Mouse (Mus musculus): Measurements from ENCODE around the gene Ipp. TPM values are rescaled to one million over a fixed set of nuclear protein-coding genes. Genes with fewer than 3 reads are reported as not detected.

The Ipp gene
- total and polyA plus RNA-seq, 3 experiments, result 14.4 to 20.8 (median 17.3) TPM

DNA sequence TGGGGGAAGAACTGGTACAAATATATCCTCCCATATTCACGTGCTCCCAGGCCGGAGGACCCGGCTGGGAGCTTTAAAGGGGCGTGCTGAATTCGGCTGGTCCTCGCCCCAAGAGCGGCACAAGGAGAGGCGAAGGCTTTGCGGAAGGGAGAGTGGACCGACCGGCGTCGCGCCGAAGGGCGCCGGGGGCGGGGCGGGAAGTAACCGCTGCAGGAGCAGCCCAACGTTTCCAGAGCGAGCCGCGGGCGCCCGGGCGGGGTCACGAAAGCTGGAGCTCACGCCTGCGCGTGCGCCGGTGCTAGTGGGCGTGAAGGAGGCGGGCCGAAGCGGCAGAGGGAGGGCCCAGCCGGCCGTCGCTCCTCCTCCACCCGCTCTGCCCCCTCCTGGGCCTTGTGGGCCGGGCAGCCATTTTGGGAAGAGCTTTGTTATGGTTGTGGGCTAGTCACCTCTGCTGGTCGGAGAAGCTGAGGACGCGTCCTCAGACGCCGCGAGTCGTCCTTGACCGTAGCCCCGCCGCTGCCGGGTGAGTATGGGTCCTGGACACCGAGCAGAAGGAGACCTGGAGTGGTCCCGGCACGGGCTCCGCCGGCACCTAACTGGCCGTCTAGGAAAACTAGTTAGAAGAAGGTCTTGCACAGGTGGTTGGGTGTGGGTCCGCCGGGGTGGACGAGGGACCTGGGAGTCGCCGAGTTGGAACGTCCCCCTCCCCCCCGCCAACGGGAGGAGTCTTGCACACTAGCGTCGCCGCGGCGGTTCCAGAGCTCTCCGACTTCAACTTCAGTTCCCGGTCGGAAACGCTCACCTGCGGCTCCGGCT is 50.2 kb downstream of the Ipp start, which contains the start of gene Gpbp1l1:
Gene Gpbp1l1, plus strand, starts transcription at position 353 of the 816 bp plus-strand sequence.
- peak; percentile 91 for DNase-seq (ENCODE audit: extremely low read depth)
- peak within 1 kb of the TSS; percentile 90 for H3K9ac ChIP-seq (ENCODE audit: insufficient read depth, low read depth)
- peaks cover 10 to 27% of the 10 kb centered on the region in 2 experiments for H3K36me3 ChIP-seq (replicated peaks in 1 of 2; ENCODE audit: control insufficient read depth in 1 of 2, insufficient read depth in 1 of 2, low read length in 1 of 2)
- H3K9me3 ChIP-seq (replicated peaks; ENCODE audit: low read length), result no peaks in the 10 kb centered on the region
- peak within 1 kb of the TSS; percentile 96 for H3K4me2 ChIP-seq (ENCODE audit: insufficient read depth, low read depth, poor library complexity, severe bottlenecking)
- peaks cover 46% of the 10 kb centered on the region for H3K79me2 ChIP-seq (replicated peaks; ENCODE audit: control insufficient read depth, extremely low read depth, insufficient read depth, poor library complexity, severe bottlenecking)
- H3K27me3 ChIP-seq (replicated peaks), result no peaks in the 10 kb centered on the region
- in situ Hi-C loops (cut with MboI; ENCODE audit: low pct_ligation_motif_present, low pct_unique_long_range_greater_than_20kb, low sequenced_read_pairs), result no loop called here
- H3K4me1 ChIP-seq (ENCODE audit: control insufficient read depth in 1 of 2, insufficient read depth in 2 of 2), result peaks cover 0 to 18% of the 10 kb centered on the region in 2 experiments; a peak in 2 of 4 replicates
- peak within 1 kb of the TSS; percentile 84 for H3K27ac ChIP-seq (ENCODE audit: insufficient read depth, low read depth)
- peak within 1 kb of the TSS; percentile 82 to 99 (median 93) for H3K4me3 ChIP-seq (replicated peaks in 1 of 3; ENCODE audit: low read depth in 2 of 3, low read length in 2 of 3, poor library complexity in 1 of 3)
- dilution Hi-C loops (cut with MboI; ENCODE audit: extremely low pct_ligation_motif_present, extremely low pct_unique_long_range_greater_than_20kb, low sequenced_read_pairs), result no loop called here
- TF ChIP-seq MAZ (IDR thresholded peaks at IDR 0.05; ENCODE audit: low read depth, low read length) (peak; percentile 94), USF2 (conservative IDR thresholded peaks at IDR 0.05; ENCODE audit: low read depth, low read length) (no peak), USF1 (IDR thresholded peaks at IDR 0.05; ENCODE audit: low read depth, low read length) (no peak), POLR2A (IDR thresholded peaks at IDR 0.05; ENCODE audit: low read depth, low read length) (peak; percentile 80), MAX (IDR thresholded peaks at IDR 0.05; ENCODE audit: low read length) (peak; percentile 76; the same call in 1 of the 2 replicates), MYC (IDR thresholded peaks at IDR 0.05; ENCODE audit: low read depth, low read length) (peak; percentile 7; the same call in 1 of the 2 replicates), IRF4 (IDR thresholded peaks at IDR 0.05; ENCODE audit: low read depth, low read length) (peak; percentile 23), SIN3A (IDR thresholded peaks at IDR 0.05; ENCODE audit: low read length) (no peak; the same call in none of the 2 replicates), ELF1 (IDR thresholded peaks at IDR 0.05; ENCODE audit: low read depth, low read length) (peak; percentile 77), ZC3H11A (IDR thresholded peaks at IDR 0.05; ENCODE audit: low read depth, low read length) (no peak), JUN (IDR thresholded peaks at IDR 0.05; ENCODE audit: insufficient read depth, low read depth, low read length) (no peak), CHD1 (IDR thresholded peaks at IDR 0.05; ENCODE audit: low read depth, low read length) (peak; percentile 73; the same call in 1 of the 2 replicates), NRF1 (IDR thresholded peaks at IDR 0.05; ENCODE audit: low read depth, low read length) (peak; percentile 92), ZMIZ1 (IDR thresholded peaks at IDR 0.05; ENCODE audit: low read depth, low read length) (peak; percentile 77), RAD21 (IDR thresholded peaks at IDR 0.05; ENCODE audit: low read depth, low read length) (no peak), EP300 (IDR thresholded peaks at IDR 0.05; ENCODE audit: low read length) (no peak), MEF2A (IDR thresholded peaks at IDR 0.05; ENCODE audit: borderline replicate concordance, low read depth, low read length) (peak; percentile 31; the same call in 1 of the 2 replicates), ZKSCAN1 (IDR thresholded peaks at IDR 0.05; ENCODE audit: borderline replicate concordance, low read depth, low read length) (no peak), TCF12 (IDR thresholded peaks at IDR 0.05; ENCODE audit: low read depth, low read length) (peak; percentile 65; the same call in 1 of the 2 replicates), SMC3 (IDR thresholded peaks at IDR 0.05; ENCODE audit: low read depth, low read length) (no peak), BHLHE40 (IDR thresholded peaks at IDR 0.05; ENCODE audit: low read depth, low read length) (peak; percentile 62; the same call in 1 of the 2 replicates), ETS1 (conservative IDR thresholded peaks at IDR 0.05; ENCODE audit: low read depth, low read length) (no peak), MAFK (IDR thresholded peaks at IDR 0.05; ENCODE audit: insufficient replicate concordance, low read length) (no peak), MXI1 (IDR thresholded peaks at IDR 0.05; ENCODE audit: low read depth, low read length) (peak; percentile 86), CTCF (conservative IDR thresholded peaks at IDR 0.05 in 1 of 2, IDR thresholded peaks at IDR 0.05 in 1 of 2; ENCODE audit: low read depth in 2 of 2, low read length in 2 of 2) (no peak), E2F4 (IDR thresholded peaks at IDR 0.05; ENCODE audit: insufficient replicate concordance, low read depth, low read length) (0 out of 2 replicates have a peak, but pooled peaks have one; percentile 29), NELFE (IDR thresholded peaks at IDR 0.05; ENCODE audit: low read depth, low read length) (peak; percentile 70), POLR2AphosphoS2 (IDR thresholded peaks at IDR 0.05; ENCODE audit: low read depth, low read length) (peak; percentile 80), CHD2 (IDR thresholded peaks at IDR 0.05; ENCODE audit: low read length) (0 out of 2 replicates have a peak, but pooled peaks have one; percentile 18), TBP (conservative IDR thresholded peaks at IDR 0.05; ENCODE audit: low read depth, low read length) (no peak), JUND (conservative IDR thresholded peaks at IDR 0.05; ENCODE audit: low read depth, low read length) (no peak)

Data from CH12.LX (cell line).